Mouse (Mus musculus): Measurements from ENCODE around the gene Trpc4ap.
A peak's percentile ranks its signal among the peaks of the same experiment; 100 is the strongest.
"Not testable (repeated sequence)": the region's sequence is repeated elsewhere in the genome, so short reads cannot be mapped to it uniquely, and the experiment has no call there.

The Trpc4ap gene

GRCm38 (mm10) chr2:155707251-155707650, 15.1 kb upstream of the Trpc4ap start:
- DNase-seq (ENCODE audit: low read depth, low spot score), result no peak
- Histone ChIP-seq H3K27me3 (ENCODE audit: control insufficient read depth, insufficient read depth, low read length, poor library complexity, severe bottlenecking) (no peaks in the 10 kb centered on the region), H3K36me3 (ENCODE audit: control insufficient read depth, insufficient read depth, low read length, poor library complexity, severe bottlenecking) (peaks cover 12% of the 10 kb centered on the region)

DNA sequence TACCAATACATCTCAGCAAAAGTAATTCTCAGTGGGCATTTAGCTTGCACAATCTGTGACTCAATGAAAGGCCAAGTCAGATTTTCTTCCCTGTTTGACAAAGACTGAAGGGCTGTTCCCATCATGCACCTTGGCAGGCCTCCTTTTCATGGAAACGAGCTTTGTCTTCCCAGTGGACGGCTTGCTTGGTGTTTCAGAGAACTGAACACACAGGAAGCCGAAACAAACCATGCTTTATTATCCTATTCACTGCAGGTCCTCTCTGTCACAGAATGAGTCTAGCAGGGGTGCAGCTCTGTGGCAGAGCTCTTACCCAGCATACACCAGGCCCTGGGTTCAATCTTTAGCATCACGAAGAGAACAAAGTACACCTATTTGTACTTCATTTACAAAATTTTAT, 11.4 kb upstream of the Trpc4ap start:
- no peak for DNase-seq (ENCODE audit: low read depth, low spot score)
- no peaks in the 10 kb centered on the region for H3K27me3 ChIP-seq (ENCODE audit: control insufficient read depth, insufficient read depth, low read length, poor library complexity, severe bottlenecking)

DNA sequence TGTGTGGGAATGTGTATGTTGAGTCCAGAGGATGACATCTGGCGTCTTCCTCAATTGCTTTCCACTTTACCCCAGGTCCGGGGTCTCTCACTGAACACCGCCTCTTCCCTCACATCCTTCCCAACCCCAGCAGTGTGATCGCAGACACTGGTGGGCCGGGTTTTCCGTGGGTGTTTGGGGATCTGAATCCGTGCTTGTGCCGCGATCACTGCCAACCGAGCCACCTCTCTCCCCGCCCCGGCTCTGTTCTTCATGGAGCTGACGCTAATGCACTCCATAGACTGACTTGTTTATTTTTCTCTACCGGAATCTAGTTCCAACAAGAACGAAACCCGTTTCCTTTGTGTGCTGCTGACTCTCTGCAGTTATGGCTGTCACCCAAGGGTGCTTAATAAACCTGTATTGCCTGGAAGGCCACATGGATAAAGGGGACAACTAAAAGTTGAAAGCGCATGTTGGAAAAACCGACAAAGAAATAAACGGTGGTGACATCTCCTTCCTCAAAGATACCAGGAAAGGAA, 9.3 kb upstream of the Trpc4ap start:
- Histone ChIP-seq H3K36me3 (ENCODE audit: control insufficient read depth, insufficient read depth, low read length, poor library complexity, severe bottlenecking) (peaks cover 11% of the 10 kb centered on the region), H3K27me3 (ENCODE audit: control insufficient read depth, insufficient read depth, low read length, poor library complexity, severe bottlenecking) (no peaks in the 10 kb centered on the region)
- DNase-seq (ENCODE audit: low read depth, low spot score), result no peak

More for the DNA sequence above, 11.4 kb upstream of the Trpc4ap start:
- peaks cover 15% of the 10 kb centered on the region for H3K36me3 ChIP-seq (ENCODE audit: control insufficient read depth, insufficient read depth, low read length, poor library complexity, severe bottlenecking)

GRCm38 (mm10) chr2:155698443-155698842, 6.3 kb upstream of the Trpc4ap start:
- not testable (repeated sequence) for DNase-seq (ENCODE audit: low read depth, low spot score); H3K36me3 ChIP-seq (ENCODE audit: control insufficient read depth, insufficient read depth, low read length, poor library complexity, severe bottlenecking); H3K27me3 ChIP-seq (ENCODE audit: control insufficient read depth, insufficient read depth, low read length, poor library complexity, severe bottlenecking)

- H3K36me3 ChIP-seq (ENCODE audit: control insufficient read depth, insufficient read depth, low read length, poor library complexity, severe bottlenecking), result peaks cover 5% of the 10 kb centered on the region
- peak; percentile 20 for DNase-seq (ENCODE audit: low read depth, low spot score)
- H3K27me3 ChIP-seq (ENCODE audit: control insufficient read depth, insufficient read depth, low read length, poor library complexity, severe bottlenecking), result no peaks in the 10 kb centered on the region
Measured at GRCm38 (mm10) chr2:155696851-155697250, 4.7 kb upstream of the Trpc4ap start.

DNA sequence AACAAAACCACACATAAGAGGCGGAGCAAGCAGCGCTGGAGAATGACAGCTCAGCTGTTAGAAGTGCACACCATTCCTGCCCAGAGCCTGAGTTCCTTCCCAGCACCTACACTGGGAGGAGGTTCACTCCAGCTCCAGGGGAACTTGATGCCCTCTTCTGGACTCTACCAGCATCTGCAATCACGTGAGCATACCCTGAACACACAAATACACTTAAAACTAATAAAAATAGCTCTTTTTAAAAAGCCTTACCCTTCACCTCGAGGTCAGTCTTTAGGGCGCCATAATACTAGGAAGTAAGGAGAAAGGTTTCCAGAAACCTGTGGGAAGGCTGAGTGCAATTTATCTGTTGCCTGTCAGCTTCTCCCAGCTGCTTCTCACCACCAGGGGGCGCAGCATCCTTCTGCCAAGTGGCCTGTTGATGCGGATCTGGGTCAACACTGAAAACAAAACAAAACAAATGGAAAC, 3.9 kb upstream of the Trpc4ap start:
- DNase-seq (ENCODE audit: low read depth, low spot score), result peak; percentile 88
- Histone ChIP-seq H3K36me3 (ENCODE audit: control insufficient read depth, insufficient read depth, low read length, poor library complexity, severe bottlenecking) (peaks cover under 1% of the 10 kb centered on the region), H3K27me3 (ENCODE audit: control insufficient read depth, insufficient read depth, low read length, poor library complexity, severe bottlenecking) (no peaks in the 10 kb centered on the region)

DNA sequence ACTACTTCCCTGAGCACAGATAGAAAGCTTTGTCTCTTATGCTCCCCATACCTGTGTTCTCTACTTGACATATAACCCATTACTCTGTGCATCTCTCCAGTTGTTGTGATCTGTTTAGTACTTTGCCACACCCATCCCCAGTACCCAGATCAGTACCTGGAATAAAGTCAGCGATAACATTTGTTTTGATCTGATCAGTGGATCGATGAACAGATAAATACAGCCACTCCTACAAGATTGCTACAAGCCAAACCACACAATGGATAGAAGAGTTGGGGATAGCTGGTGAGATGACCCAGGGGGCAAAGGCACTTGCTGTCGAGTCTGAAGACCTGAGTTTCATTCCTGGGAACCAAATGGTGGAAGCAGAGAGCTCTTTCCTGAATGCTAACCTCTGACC, 3.1 kb upstream of the Trpc4ap start:
- Histone ChIP-seq H3K27me3 (ENCODE audit: control insufficient read depth, insufficient read depth, low read length, poor library complexity, severe bottlenecking) (no peaks in the 10 kb centered on the region), H3K36me3 (ENCODE audit: control insufficient read depth, insufficient read depth, low read length, poor library complexity, severe bottlenecking) (no peaks in the 10 kb centered on the region)
- no peak for DNase-seq (ENCODE audit: low read depth, low spot score)

- H3K36me3 ChIP-seq (ENCODE audit: control insufficient read depth, insufficient read depth, low read length, poor library complexity, severe bottlenecking), result no peaks in the 10 kb centered on the region
- H3K27me3 ChIP-seq (ENCODE audit: control insufficient read depth, insufficient read depth, low read length, poor library complexity, severe bottlenecking), result no peaks in the 10 kb centered on the region
- no peak for DNase-seq (ENCODE audit: low read depth, low spot score)
Measured at GRCm38 (mm10) chr2:155694564-155694963, 2.4 kb upstream of the Trpc4ap start.

DNA sequence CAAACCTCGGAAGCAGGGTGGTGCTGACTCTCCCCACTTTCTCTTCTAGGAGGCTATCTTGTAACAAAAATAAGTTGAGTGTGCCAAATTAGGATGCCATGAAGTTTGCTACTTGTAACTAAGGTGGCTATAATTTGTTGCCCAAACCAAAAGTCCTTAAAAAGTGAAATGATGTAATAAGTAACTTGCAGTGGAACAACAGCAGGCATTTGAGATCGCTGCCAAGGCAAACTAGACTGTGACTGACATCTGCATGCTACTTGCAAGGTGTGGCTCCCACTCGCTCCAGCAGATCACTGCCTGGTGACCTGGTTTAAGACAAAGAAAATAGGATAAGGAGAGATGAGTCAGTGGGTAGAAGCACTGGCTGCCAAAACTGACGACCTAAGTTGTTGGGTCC, 952 bp upstream of the Trpc4ap start:
- Histone ChIP-seq H3K36me3 (ENCODE audit: control insufficient read depth, insufficient read depth, low read length, poor library complexity, severe bottlenecking) (no peaks in the 10 kb centered on the region), H3K27me3 (ENCODE audit: control insufficient read depth, insufficient read depth, low read length, poor library complexity, severe bottlenecking) (no peaks in the 10 kb centered on the region)
- no peak for DNase-seq (ENCODE audit: low read depth, low spot score)

GRCm38 (mm10) chr2:155691336-155691722, 855 bp downstream of the Trpc4ap start:
- H3K27me3 ChIP-seq (ENCODE audit: control insufficient read depth, insufficient read depth, low read length, poor library complexity, severe bottlenecking), result no peaks in the 10 kb centered on the region
- no peak for DNase-seq (ENCODE audit: low read depth, low spot score)

DNA sequence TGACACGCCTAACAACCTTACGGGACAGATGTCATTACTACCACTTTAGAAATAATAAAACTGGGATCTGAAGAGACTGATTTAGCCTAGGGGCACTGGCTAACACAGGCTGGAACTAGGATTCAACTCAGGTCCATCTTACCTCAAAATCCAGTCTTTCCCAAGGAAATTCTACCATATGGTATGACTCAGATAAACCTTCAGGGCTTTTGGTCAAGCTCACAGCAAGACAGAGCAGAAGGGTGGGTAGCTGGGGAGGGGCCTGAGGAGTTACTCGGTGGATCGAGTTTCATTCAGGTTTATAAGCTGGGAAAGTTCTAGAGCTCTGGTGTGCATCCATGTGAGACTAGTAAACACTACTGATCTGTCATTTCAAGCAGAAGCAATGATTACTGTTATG, 3.0 kb downstream of the Trpc4ap start:
- DNase-seq (ENCODE audit: low read depth, low spot score), result no peak
- 0 out of 2 replicates have a peak, but pooled peaks cover 3% of the 10 kb centered on the region for H3K36me3 ChIP-seq (ENCODE audit: control insufficient read depth, insufficient read depth, low read length, poor library complexity, severe bottlenecking)
- H3K27me3 ChIP-seq (ENCODE audit: control insufficient read depth, insufficient read depth, low read length, poor library complexity, severe bottlenecking), result no peaks in the 10 kb centered on the region

More at GRCm38 (mm10) chr2:155691336-155691722, 855 bp downstream of the Trpc4ap start:
- 0 out of 2 replicates have a peak, but pooled peaks cover 3% of the 10 kb centered on the region for H3K36me3 ChIP-seq (ENCODE audit: control insufficient read depth, insufficient read depth, low read length, poor library complexity, severe bottlenecking)

GRCm38 (mm10) chr2:155687746-155688145, 4.4 kb downstream of the Trpc4ap start:
- no peak for DNase-seq (ENCODE audit: low read depth, low spot score)
- Histone ChIP-seq H3K27me3 (ENCODE audit: control insufficient read depth, insufficient read depth, low read length, poor library complexity, severe bottlenecking) (no peaks in the 10 kb centered on the region), H3K36me3 (ENCODE audit: control insufficient read depth, insufficient read depth, low read length, poor library complexity, severe bottlenecking) (0 out of 2 replicates have a peak, but pooled peaks cover 3% of the 10 kb centered on the region)

DNA sequence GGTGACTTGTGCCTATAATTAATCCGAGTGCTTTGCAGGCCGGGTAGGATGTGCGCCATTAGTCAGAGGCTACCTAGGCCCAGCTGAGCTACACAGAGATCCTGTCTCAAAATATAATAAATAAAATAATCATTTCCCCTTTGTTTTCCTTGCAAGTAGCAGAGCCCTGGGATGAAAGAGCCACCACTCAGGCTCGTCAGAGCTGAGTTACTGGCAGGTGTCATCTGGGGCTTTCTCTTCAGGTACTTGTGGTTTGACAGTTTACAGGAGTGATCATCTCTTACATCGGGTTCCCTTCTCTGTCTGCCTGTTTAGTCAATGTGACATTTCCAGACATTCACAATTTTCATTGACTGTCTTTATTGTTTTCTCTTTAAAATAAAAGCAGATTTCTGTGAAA, 5.6 kb downstream of the Trpc4ap start:
- H3K27me3 ChIP-seq (ENCODE audit: control insufficient read depth, insufficient read depth, low read length, poor library complexity, severe bottlenecking), result no peaks in the 10 kb centered on the region
- no peak for DNase-seq (ENCODE audit: low read depth, low spot score)
- 0 out of 2 replicates have a peak, but pooled peaks cover 3% of the 10 kb centered on the region for H3K36me3 ChIP-seq (ENCODE audit: control insufficient read depth, insufficient read depth, low read length, poor library complexity, severe bottlenecking)

DNA sequence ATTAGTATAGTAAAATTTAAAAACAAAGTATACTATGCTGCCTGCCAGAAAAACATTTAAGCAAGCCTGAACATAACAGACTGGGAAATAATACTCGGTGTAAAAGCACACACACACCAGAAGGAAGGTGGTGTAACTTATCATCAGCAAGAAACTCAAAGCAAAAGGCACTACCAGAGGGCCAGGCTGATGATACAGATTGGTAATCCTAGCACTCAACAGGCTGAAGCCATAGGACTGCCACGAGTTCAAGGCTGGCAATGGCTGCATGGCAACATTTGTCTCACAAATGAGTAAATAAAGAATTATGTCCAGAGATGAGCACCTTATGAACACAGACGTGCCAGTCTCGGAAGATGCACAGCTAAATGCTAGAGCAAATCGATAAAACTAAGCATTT, 8.4 kb downstream of the Trpc4ap start:
- no peak for DNase-seq (ENCODE audit: low read depth, low spot score)
- H3K27me3 ChIP-seq (ENCODE audit: control insufficient read depth, insufficient read depth, low read length, poor library complexity, severe bottlenecking), result no peaks in the 10 kb centered on the region
- H3K36me3 ChIP-seq (ENCODE audit: control insufficient read depth, insufficient read depth, low read length, poor library complexity, severe bottlenecking), result 0 out of 2 replicates have a peak, but pooled peaks cover 3% of the 10 kb centered on the region

- Histone ChIP-seq H3K36me3 (ENCODE audit: control insufficient read depth, insufficient read depth, low read length, poor library complexity, severe bottlenecking) (0 out of 2 replicates have a peak, but pooled peaks cover 3% of the 10 kb centered on the region), H3K27me3 (ENCODE audit: control insufficient read depth, insufficient read depth, low read length, poor library complexity, severe bottlenecking) (no peaks in the 10 kb centered on the region)
- DNase-seq (ENCODE audit: low read depth, low spot score), result peak; percentile 28
Measured at GRCm38 (mm10) chr2:155683137-155683536, 9.0 kb downstream of the Trpc4ap start.

DNA sequence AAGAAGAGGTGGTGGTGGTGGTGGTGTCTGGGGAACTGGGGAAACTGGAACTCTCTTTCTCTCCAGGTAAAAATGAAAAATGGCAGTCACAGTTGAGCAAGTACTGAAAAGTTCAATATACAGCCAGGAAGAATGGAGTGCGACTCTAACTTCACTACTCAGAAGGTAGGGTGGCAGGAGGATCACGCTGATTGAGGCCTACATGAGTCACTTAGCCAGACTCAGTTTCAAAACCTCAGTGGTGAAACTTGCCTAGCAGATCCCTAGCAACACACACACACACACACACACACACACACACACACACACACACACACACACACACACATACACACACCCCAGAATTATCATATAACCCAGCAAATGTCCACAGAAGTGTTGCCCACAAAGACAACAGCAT, 10.3 kb downstream of the Trpc4ap start:
- Histone ChIP-seq H3K36me3 (ENCODE audit: control insufficient read depth, insufficient read depth, low read length, poor library complexity, severe bottlenecking) (no peaks in the 10 kb centered on the region), H3K27me3 (ENCODE audit: control insufficient read depth, insufficient read depth, low read length, poor library complexity, severe bottlenecking) (no peaks in the 10 kb centered on the region)
- DNase-seq (ENCODE audit: low read depth, low spot score), result no peak
